Mouse (Mus musculus) liver, embryonic 11.5 days (tissue): ENCODE measurements around the gene Urah. TPM values are rescaled to one million over a fixed set of nuclear protein-coding genes. Genes with fewer than 3 reads are reported as not detected.
A peak's percentile ranks its signal among the peaks of the same experiment; 100 is the strongest.

Source experiments
- ATAC-seq: fragments of 200-750 bp; cut with Nextera tagmentation; replicated peaks from 2 replicates; pipeline ENCODE4 v1.8.0; 2017; ENCODE audit warnings: moderate number of reproducible peaks, mild to moderate bottlenecking, moderate TSS enrichment, moderate library complexity; ENCODE audit not compliant: low FRiP score
- DNase-seq: peaks from one replicate; pipeline ENCODE4 v3.0.0-alpha.2; 2017; ENCODE audit warnings: low spot score
- H3K27ac ChIP-seq: fragments of 300-500 bp; sonication (generic); 2 replicates; pipeline ENCODE4 v1.5.1; 2014; ENCODE audit warnings: mild to moderate bottlenecking, low read depth, low read length, control low read depth
- H3K27me3 ChIP-seq: fragments of 300-500 bp; sonication (generic); replicated peaks from 2 replicates; pipeline ENCODE4 v1.6.1; 2014; ENCODE audit warnings: low read length, mixed read lengths; ENCODE audit not compliant: control insufficient read depth, insufficient read depth
- H3K36me3 ChIP-seq: fragments of 300-500 bp; sonication (generic); 2 replicates; pipeline ENCODE4 v1.6.1; 2014; ENCODE audit warnings: mild to moderate bottlenecking, low read length, moderate library complexity, mixed read lengths; ENCODE audit not compliant: control insufficient read depth, insufficient read depth
- H3K4me1 ChIP-seq: fragments of 300-500 bp; sonication (generic); replicated peaks from 2 replicates; pipeline ENCODE4 v1.6.1; 2014; ENCODE audit warnings: low read length, mixed read lengths; ENCODE audit not compliant: control insufficient read depth, insufficient read depth
- H3K4me2 ChIP-seq: fragments of 300-500 bp; sonication (generic); 2 replicates; pipeline ENCODE4 v1.6.1; 2014; ENCODE audit warnings: mild to moderate bottlenecking, control low read depth, moderate library complexity
- H3K4me3 ChIP-seq: fragments of 300-500 bp; sonication (generic); 2 replicates; pipeline ENCODE4 v1.5.1; 2014; ENCODE audit warnings: low read depth, low read length, control low read depth
- H3K9ac ChIP-seq: fragments of 300-500 bp; sonication (generic); 2 replicates; pipeline ENCODE4 v1.6.1; 2014; ENCODE audit warnings: low read depth, low read length, control low read depth
- H3K9me3 ChIP-seq: fragments of 300-500 bp; sonication (generic); 2 replicates; pipeline ENCODE4 v1.6.1; 2016; ENCODE audit warnings: low read length, inconsistent platforms, mixed read lengths; ENCODE audit not compliant: control insufficient read depth
- WGBS: fragments of 180-500 bp; shearing (Covaris S2); extraction: QIAGEN DNeasy Blood & Tissue Kit; methylation state at CpG from one replicate; pipeline ENCODE4 v1.1.7; 2014; 5-methylcytosine and 5-hydroxymethylcytosine counted together
- polyA plus RNA-seq: library from polyadenylated mRNA; unstranded; fragments of >200 nt; fragmentation: Nextera tagmentation; extraction: Ambion mirVana; gene quantifications from 2 replicates; pipeline ENCODE4 v1.2.1, GENCODE M21; 2014

Urah gene
- polyA plus RNA-seq, 1 experiment from 2014 or later = 2.7 TPM

GRCm38 (mm10) chr7:140879355-140879754 lies 44.5 kb downstream of the Urah start:
- H3K9me3 ChIP-seq = no peaks in the 10 kb centered on the region
- H3K36me3 ChIP-seq = 0 out of 2 replicates have a peak, but pooled peaks cover 4% of the 10 kb centered on the region
- peak overlapping the region; percentile 10; the same call in 1 of the 2 replicates for H3K9ac ChIP-seq
- H3K4me3 ChIP-seq = peak overlapping the region; percentile 12; the same call in 1 of the 2 replicates
- no peaks in the 10 kb centered on the region for H3K27me3 ChIP-seq
- ATAC-seq = no peak
- WGBS = 62% methylated on average over 7 of the region's 7 CpGs
- peaks cover 29% of the 10 kb centered on the region for H3K4me1 ChIP-seq
- 0 out of 2 replicates have a peak overlapping the region, but pooled peaks have one; percentile 5 for H3K27ac ChIP-seq
- H3K4me2 ChIP-seq = peak overlapping the region; percentile 95
- DNase-seq = no peak

- Histone ChIP-seq H3K9me3 (no peaks in the 10 kb centered on the region), H3K27ac (peak overlapping the region; percentile 58), H3K36me3 (0 out of 2 replicates have a peak, but pooled peaks cover 4% of the 10 kb centered on the region), H3K9ac (peak overlapping the region; percentile 72), H3K27me3 (no peaks in the 10 kb centered on the region), H3K4me2 (peak overlapping the region; percentile 95), H3K4me3 (peak overlapping the region; percentile 85), H3K4me1 (peaks cover 29% of the 10 kb centered on the region)
- no peak for DNase-seq
- no peak for ATAC-seq
- 70% methylated on average over 3 of the region's 3 CpGs for WGBS
Observed at GRCm38 (mm10) chr7:140880419-140880818, 45.6 kb downstream of the Urah start.

GRCm38 (mm10) chr7:140880865-140881515 lies 46.2 kb downstream of the Urah start:
- no peaks in the 10 kb centered on the region for H3K27me3 ChIP-seq
- peak overlapping the region; percentile 95 for H3K4me2 ChIP-seq
- peak overlapping the region; percentile 72 for H3K9ac ChIP-seq
- H3K27ac ChIP-seq = peak overlapping the region; percentile 91
- no peak for ATAC-seq
- 0 out of 2 replicates have a peak, but pooled peaks cover 4% of the 10 kb centered on the region for H3K36me3 ChIP-seq
- DNase-seq = no peak
- H3K9me3 ChIP-seq = no peaks in the 10 kb centered on the region
- peaks cover 29% of the 10 kb centered on the region for H3K4me1 ChIP-seq
- peak overlapping the region; percentile 85 for H3K4me3 ChIP-seq
- WGBS = 20% methylated on average over 8 of the region's 8 CpGs

- H3K9ac ChIP-seq = peak within 1 kb of the TSS; percentile 72
- peak within 1 kb of the TSS; percentile 85 for H3K4me3 ChIP-seq
- peaks cover 29% of the 10 kb centered on the region for H3K4me1 ChIP-seq
- ATAC-seq (peak; percentile 91), DNase-seq (peak; percentile 89)
- H3K27me3 ChIP-seq = no peaks in the 10 kb centered on the region
- peak within 1 kb of the TSS; percentile 91 for H3K27ac ChIP-seq
- WGBS = under 1% methylated on average over 59 of the region's 59 CpGs
- peaks cover 6% of the 10 kb centered on the region; the same call in 1 of the 2 replicates for H3K36me3 ChIP-seq
- peak within 1 kb of the TSS; percentile 95 for H3K4me2 ChIP-seq
- H3K9me3 ChIP-seq = no peaks in the 10 kb centered on the region
Observed at GRCm38 (mm10) chr7:140881696-140882468, 47.1 kb downstream of the Urah start, which contains the start of the genes Psmd13 and Sirt3. Gene Psmd13 (plus strand): TSS chr7:140881968. Gene Sirt3 (minus strand): TSS chr7:140882309.

- H3K27me3 ChIP-seq = no peaks in the 10 kb centered on the region
- under 1% methylated on average over 12 of the region's 12 CpGs for WGBS
- DNase-seq = no peak
- H3K36me3 ChIP-seq = peaks cover 4% of the 10 kb centered on the region; the same call in 1 of the 2 replicates
- peak overlapping the region; percentile 72 for H3K9ac ChIP-seq
- peak; percentile 41 for ATAC-seq
- H3K9me3 ChIP-seq = no peaks in the 10 kb centered on the region
- peak overlapping the region; percentile 95 for H3K4me2 ChIP-seq
- H3K27ac ChIP-seq = peak overlapping the region; percentile 91
- peaks cover 29% of the 10 kb centered on the region for H3K4me1 ChIP-seq
- peak overlapping the region; percentile 85 for H3K4me3 ChIP-seq
Observed at GRCm38 (mm10) chr7:140882469-140882803, 47.6 kb downstream of the Urah start.

Other genes with a start within 250 kb of the Urah start
- gene Olfr46, start 233.7 kb upstream of the Urah start, polyA plus RNA-seq = not detected in 2 replicates
- not detected in 2 replicates for gene Olfr61, start 206.0 kb upstream of the Urah start, polyA plus RNA-seq
- not detected in 2 replicates for gene Olfr53, start 188.6 kb upstream of the Urah start, polyA plus RNA-seq
- not detected in 2 replicates for gene Olfr539, start 175.1 kb upstream of the Urah start, polyA plus RNA-seq
- gene Olfr45, start 153.1 kb upstream of the Urah start, polyA plus RNA-seq = not detected in 2 replicates
- gene Olfr541, start 137.8 kb upstream of the Urah start, polyA plus RNA-seq = not detected in 2 replicates
- not detected in 2 replicates for gene Cyp2e1, start 71.3 kb upstream of the Urah start, polyA plus RNA-seq
- gene Syce1, start 47.2 kb upstream of the Urah start, polyA plus RNA-seq = 0.58 TPM in 1 of 2 replicates, not detected in the other
- gene Zfp941, start 12.8 kb upstream of the Urah start, polyA plus RNA-seq = 0.63 and 0.96 TPM in 2 replicates
- not detected in 2 replicates for gene Scgb1c1, start 10.5 kb downstream of the Urah start, polyA plus RNA-seq
- not detected in 2 replicates for gene Odf3, start 12.8 kb downstream of the Urah start, polyA plus RNA-seq
- gene Gm45785, start 21.3 kb downstream of the Urah start, polyA plus RNA-seq = not detected in 2 replicates
- 44.3 and 45.4 TPM in 2 replicates for gene Ric8a, start 21.9 kb downstream of the Urah start, polyA plus RNA-seq
- 21.5 and 25.1 TPM in 2 replicates for gene Bet1l, start 22.6 kb downstream of the Urah start, polyA plus RNA-seq
- 162 and 183 TPM in 2 replicates for gene Psmd13, start 47.0 kb downstream of the Urah start, polyA plus RNA-seq
- 19.9 and 24.5 TPM in 2 replicates for gene Sirt3, start 47.3 kb downstream of the Urah start, polyA plus RNA-seq
- 0.97 TPM in 1 of 2 replicates, not detected in the other for gene Cox8b, start 65.4 kb downstream of the Urah start, polyA plus RNA-seq
- gene Nlrp6, start 85.9 kb downstream of the Urah start, polyA plus RNA-seq = 1.3 and 1.9 TPM in 2 replicates
- gene Pgghg, start 106.4 kb downstream of the Urah start, polyA plus RNA-seq = 13.1 and 13.2 TPM in 2 replicates
- 0.58 and 0.60 TPM in 2 replicates for gene Ifitm5, start 115.3 kb downstream of the Urah start, polyA plus RNA-seq
- not detected in 2 replicates for gene Gm45717, start 120.9 kb downstream of the Urah start, polyA plus RNA-seq
- 478 and 500 TPM in 2 replicates for gene Ifitm2, start 121.0 kb downstream of the Urah start, polyA plus RNA-seq
- gene Ifitm1, start 132.2 kb downstream of the Urah start, polyA plus RNA-seq = 32.7 and 33.5 TPM in 2 replicates
- gene Ifitm3, start 175.8 kb downstream of the Urah start, polyA plus RNA-seq = 45.0 and 47.5 TPM in 2 replicates
- 0.90 and 0.97 TPM in 2 replicates for gene Ifitm6, start 182.9 kb downstream of the Urah start, polyA plus RNA-seq
- gene Gm17387, start 194.1 kb downstream of the Urah start, polyA plus RNA-seq = not detected in 2 replicates
- gene B4galnt4, start 226.1 kb downstream of the Urah start, polyA plus RNA-seq = 3.4 and 4.7 TPM in 2 replicates
- 1.9 and 2.7 TPM in 2 replicates for gene Pkp3, start 243.2 kb downstream of the Urah start, polyA plus RNA-seq